Mouse (Mus musculus): ENCODE measurements at regions not wholly inside any gene's neighbourhood (a gene's known extent, or its start where the extent isn't known, plus 50 kb on each side); places are given as distances from the start of the nearest gene placed in this dataset.

- Histone ChIP-seq H3K4me2 (replicated peaks; ENCODE audit: low read depth, low read length, severe bottlenecking) (no peak overlapping the region), H3K9ac (ENCODE audit: low read depth, low read length, severe bottlenecking) (no peak overlapping the region), H3K4me3 (replicated peaks; ENCODE audit: low read length) (no peak overlapping the region), H3K27me3 (ENCODE audit: control insufficient read depth, insufficient read depth, low read length) (no peaks in the 10 kb centered on the region), H3K27ac (replicated peaks; ENCODE audit: low read depth, low read length) (no peak overlapping the region), H3K36me3 (ENCODE audit: control insufficient read depth, insufficient read depth, low read length) (no peaks in the 10 kb centered on the region), H3K9me3 (ENCODE audit: control insufficient read depth, low read length) (peaks cover 7% of the 10 kb centered on the region; the same call in 1 of the 2 replicates), H3K4me1 (ENCODE audit: control insufficient read depth, insufficient read depth, low read length) (peaks cover 8% of the 10 kb centered on the region; the same call in 1 of the 2 replicates)
- 80% methylated on average over 7 of the region's 7 CpGs for WGBS
- ATAC-seq (ENCODE audit: low FRiP score, low read depth) (no peak), DNase-seq (ENCODE audit: low spot score) (no peak)
- TF ChIP-seq POLR2A (IDR thresholded peaks at IDR 0.05; ENCODE audit: borderline replicate concordance, extremely low read depth, insufficient read depth, insufficient read length), result no peak
Observed at GRCm38 (mm10) chr13:97646021-97646385, 114.4 kb downstream of the Gm10260 start.

- Histone ChIP-seq H3K4me1 (ENCODE audit: control insufficient read depth, insufficient read depth, low read length) (peaks cover 8% of the 10 kb centered on the region; the same call in 1 of the 2 replicates), H3K27me3 (ENCODE audit: control insufficient read depth, insufficient read depth, low read length) (no peaks in the 10 kb centered on the region), H3K4me2 (replicated peaks; ENCODE audit: low read depth, low read length, severe bottlenecking) (no peak overlapping the region), H3K9me3 (ENCODE audit: control insufficient read depth, low read length) (peaks cover 3% of the 10 kb centered on the region; the same call in 1 of the 2 replicates), H3K9ac (ENCODE audit: low read depth, low read length, severe bottlenecking) (no peak overlapping the region), H3K36me3 (ENCODE audit: control insufficient read depth, insufficient read depth, low read length) (no peaks in the 10 kb centered on the region), H3K4me3 (replicated peaks; ENCODE audit: low read length) (no peak overlapping the region), H3K27ac (replicated peaks; ENCODE audit: low read depth, low read length) (no peak overlapping the region)
- TF ChIP-seq POLR2A (IDR thresholded peaks at IDR 0.05; ENCODE audit: borderline replicate concordance, extremely low read depth, insufficient read depth, insufficient read length), result no peak
- ATAC-seq (ENCODE audit: low FRiP score, low read depth), result no peak
- DNase-seq (ENCODE audit: low spot score), result no peak
- 58% methylated on average over 15 of the region's 15 CpGs for WGBS
Observed at GRCm38 (mm10) chr13:97645107-97646020, 115.1 kb downstream of the Gm10260 start.

GRCm38 (mm10) chr13:97640236-97640635, 120.2 kb downstream of the Gm10260 start:
- TF ChIP-seq POLR2A (IDR thresholded peaks at IDR 0.05; ENCODE audit: borderline replicate concordance, extremely low read depth, insufficient read depth, insufficient read length), result no peak
- no peaks in the 10 kb centered on the region for H3K27me3 ChIP-seq (ENCODE audit: control insufficient read depth, insufficient read depth, low read length)
- DNase-seq (ENCODE audit: low spot score) (no peak), ATAC-seq (ENCODE audit: low FRiP score, low read depth) (no peak)
- no peak overlapping the region for H3K27ac ChIP-seq (replicated peaks; ENCODE audit: low read depth, low read length)
- H3K36me3 ChIP-seq (ENCODE audit: control insufficient read depth, insufficient read depth, low read length), result no peaks in the 10 kb centered on the region
- 91% methylated on average over 3 of the region's 3 CpGs for WGBS
- peaks cover 3% of the 10 kb centered on the region; the same call in 1 of the 2 replicates for H3K9me3 ChIP-seq (ENCODE audit: control insufficient read depth, low read length)
- no peak overlapping the region for H3K4me2 ChIP-seq (replicated peaks; ENCODE audit: low read depth, low read length, severe bottlenecking)
- no peak overlapping the region for H3K9ac ChIP-seq (ENCODE audit: low read depth, low read length, severe bottlenecking)
- no peak overlapping the region for H3K4me3 ChIP-seq (replicated peaks; ENCODE audit: low read length)
- H3K4me1 ChIP-seq (ENCODE audit: control insufficient read depth, insufficient read depth, low read length), result no peaks in the 10 kb centered on the region

GRCm38 (mm10) chr13:97639656-97640055, 120.8 kb downstream of the Gm10260 start:
- no peak for TF ChIP-seq POLR2A (IDR thresholded peaks at IDR 0.05; ENCODE audit: borderline replicate concordance, extremely low read depth, insufficient read depth, insufficient read length)
- Histone ChIP-seq H3K4me3 (replicated peaks; ENCODE audit: low read length) (no peak overlapping the region), H3K4me2 (replicated peaks; ENCODE audit: low read depth, low read length, severe bottlenecking) (no peak overlapping the region), H3K9me3 (ENCODE audit: control insufficient read depth, low read length) (peaks cover 3% of the 10 kb centered on the region; the same call in 1 of the 2 replicates), H3K36me3 (ENCODE audit: control insufficient read depth, insufficient read depth, low read length) (no peaks in the 10 kb centered on the region), H3K27ac (replicated peaks; ENCODE audit: low read depth, low read length) (no peak overlapping the region), H3K9ac (ENCODE audit: low read depth, low read length, severe bottlenecking) (no peak overlapping the region), H3K27me3 (ENCODE audit: control insufficient read depth, insufficient read depth, low read length) (no peaks in the 10 kb centered on the region), H3K4me1 (ENCODE audit: control insufficient read depth, insufficient read depth, low read length) (no peaks in the 10 kb centered on the region)
- WGBS, result 78% methylated on average over 3 of the region's 3 CpGs
- no peak for ATAC-seq (ENCODE audit: low FRiP score, low read depth)
- DNase-seq (ENCODE audit: low spot score), result no peak

GRCm38 (mm10) chr13:97638457-97639088, 121.9 kb downstream of the Gm10260 start:
- H3K4me3 ChIP-seq (replicated peaks; ENCODE audit: low read length), result no peak overlapping the region
- 73% methylated on average over 5 of the region's 5 CpGs for WGBS
- peaks cover 3% of the 10 kb centered on the region; the same call in 1 of the 2 replicates for H3K9me3 ChIP-seq (ENCODE audit: control insufficient read depth, low read length)
- no peak overlapping the region for H3K27ac ChIP-seq (replicated peaks; ENCODE audit: low read depth, low read length)
- 0 out of 2 replicates have a peak, but pooled peaks cover 2% of the 10 kb centered on the region for H3K4me1 ChIP-seq (ENCODE audit: control insufficient read depth, insufficient read depth, low read length)
- H3K9ac ChIP-seq (ENCODE audit: low read depth, low read length, severe bottlenecking), result no peak overlapping the region
- no peak for ATAC-seq (ENCODE audit: low FRiP score, low read depth)
- H3K36me3 ChIP-seq (ENCODE audit: control insufficient read depth, insufficient read depth, low read length), result no peaks in the 10 kb centered on the region
- TF ChIP-seq POLR2A (IDR thresholded peaks at IDR 0.05; ENCODE audit: borderline replicate concordance, extremely low read depth, insufficient read depth, insufficient read length), result no peak
- no peak for DNase-seq (ENCODE audit: low spot score)
- H3K4me2 ChIP-seq (replicated peaks; ENCODE audit: low read depth, low read length, severe bottlenecking), result no peak overlapping the region
- H3K27me3 ChIP-seq (ENCODE audit: control insufficient read depth, insufficient read depth, low read length), result no peaks in the 10 kb centered on the region
